ENCODE assay signal across 30 mouse cellular contexts in genomic region chr5:151034715-151035512, GRCm38 (mm10).
A peak's percentile ranks its signal among the peaks of the same experiment; 100 is the strongest.
DNase-seq lines count a peak whose midpoint lies in the region; ATAC-seq and TF ChIP-seq lines count a peak whose summit lies in the region.
"Had no signal": no experiment of that assay in that cellular context is flagged by ENCODE, and none has a peak within 500 bp of the region (broad histone marks: within the 10 kb centered on the region; RNA-seq: fewer than 3 reads in every experiment).

No protein-coding gene starts in this region.

- 77% methylated on average over 9 of the region's 9 CpGs for WGBS in forebrain, embryonic 11.5 days
- 77% methylated on average over 9 of the region's 9 CpGs for WGBS in forebrain, embryonic 10.5 days
- 80% methylated on average over 9 of the region's 9 CpGs for WGBS in limb, embryonic 10.5 days

- no peak overlapping the region for H3K9ac ChIP-seq in forebrain, embryonic 11.5 days (ENCODE audit: low read length)
- H3K9ac ChIP-seq: embryonic facial prominence, embryonic 15.5 days; heart, embryonic 13.5 days; limb, embryonic 15.5 days; liver, embryonic 13.5 days; stomach, embryonic 15.5 days had no signal

- ATAC-seq in forebrain, embryonic 11.5 days (replicated peaks; ENCODE audit: low FRiP score), result no peak
- ATAC-seq: activated CD4-positive, CD25-positive, alpha-beta regulatory T cell, adult 4 months; forebrain, embryonic 14.5 days; intestine, embryonic 16.5 days had no signal

- no peak overlapping the region for H3K4me2 ChIP-seq in forebrain, embryonic 11.5 days (ENCODE audit: low read depth, low read length, severe bottlenecking)
- H3K4me2 ChIP-seq: embryonic facial prominence, embryonic 15.5 days; heart, embryonic 13.5 days; limb, embryonic 15.5 days; liver, embryonic 13.5 days; stomach, embryonic 15.5 days had no signal

- H3K27ac ChIP-seq in forebrain, embryonic 11.5 days (ENCODE audit: low read depth, low read length), result no peak overlapping the region
- no peak overlapping the region for H3K27ac ChIP-seq in forebrain, embryonic 10.5 days
- H3K27ac ChIP-seq in left cerebral cortex, adult 2 months, result no peak overlapping the region
- H3K27ac ChIP-seq in limb, embryonic 10.5 days, result peak overlapping the region; percentile 64
- H3K27ac ChIP-seq: embryonic facial prominence, embryonic 10.5 days; embryonic facial prominence, embryonic 15.5 days; heart, embryonic 13.5 days; kidney, postnatal 0 days; limb, embryonic 15.5 days; liver, embryonic 13.5 days; macrophage; stomach, embryonic 15.5 days had no signal

- intact Hi-C loops in left cerebral cortex, postnatal 4 days (cut with DNase I), result no loop called here
- intact Hi-C loops in left cerebral cortex, adult 2 months (cut with DNase I), result no loop called here

- H3K27me3 ChIP-seq in forebrain, embryonic 11.5 days (ENCODE audit: control insufficient read depth, insufficient read depth, low read length), result no peaks in the 10 kb centered on the region
- H3K27me3 ChIP-seq in forebrain, embryonic 10.5 days (ENCODE audit: poor library complexity, severe bottlenecking), result no peaks in the 10 kb centered on the region
- H3K27me3 ChIP-seq in limb, embryonic 10.5 days (ENCODE audit: low read depth, poor library complexity, severe bottlenecking), result no peaks in the 10 kb centered on the region
- H3K27me3 ChIP-seq: embryonic facial prominence, embryonic 15.5 days; heart, embryonic 13.5 days; limb, embryonic 15.5 days; liver, embryonic 13.5 days; stomach, embryonic 15.5 days had no signal

- no peaks in the 10 kb centered on the region for H3K9me3 ChIP-seq in forebrain, embryonic 11.5 days (ENCODE audit: control insufficient read depth, low read length)
- H3K9me3 ChIP-seq in forebrain, embryonic 10.5 days, result no peaks in the 10 kb centered on the region; the same call in 1 of the 2 replicates
- no peaks in the 10 kb centered on the region for H3K9me3 ChIP-seq in limb, embryonic 10.5 days (replicated peaks)
- H3K9me3 ChIP-seq: embryonic facial prominence, embryonic 10.5 days; embryonic facial prominence, embryonic 15.5 days; limb, embryonic 15.5 days; stomach, embryonic 15.5 days had no signal

- DNase-seq in forebrain, embryonic 11.5 days (ENCODE audit: low spot score), result peak; percentile 31
- no peak for DNase-seq in forebrain, embryonic 10.5 days (ENCODE audit: extremely low spot score, low spot score)
- peak; percentile 47 for DNase-seq in left cerebral cortex, postnatal 4 days
- no peak for DNase-seq in left cerebral cortex, adult 2 months (ENCODE audit: extremely low spot score in 1 of 2, low spot score in 2 of 2)
- no peak for DNase-seq in limb, embryonic 10.5 days (ENCODE audit: low spot score)
- no peak for DNase-seq in urinary bladder, postnatal 25 days (ENCODE audit: low spot score)
- DNase-seq in urinary bladder, postnatal 36 days (ENCODE audit: low spot score in 2 of 2), result no peak
- DNase-seq: adrenal gland, adult 2 months; adrenal gland, postnatal 36 days; B cell, adult 2 months; cerebellum, adult 2 months; gastrocnemius, postnatal 14 days; kidney, adult 8-10 months; layer of hippocampus, adult 9-11 months; liver, embryonic 13.5 days; lung, adult 2 months; lung, postnatal 10 days; midbrain, embryonic 14.5 days; right cerebral cortex, postnatal 25 days; thymus, postnatal 14 days had no signal

- no peak for TF ChIP-seq CTCF in left cerebral cortex, adult 2 months (IDR thresholded peaks at IDR 0.05)

- no peaks in the 10 kb centered on the region for H3K36me3 ChIP-seq in forebrain, embryonic 11.5 days (ENCODE audit: control insufficient read depth, insufficient read depth, low read length)
- peaks cover 3% of the 10 kb centered on the region; the same call in 1 of the 2 replicates for H3K36me3 ChIP-seq in forebrain, embryonic 10.5 days (replicated peaks)
- H3K36me3 ChIP-seq in limb, embryonic 10.5 days, result no peaks in the 10 kb centered on the region
- H3K36me3 ChIP-seq: liver, embryonic 13.5 days had no signal

- H3K4me3 ChIP-seq in forebrain, embryonic 11.5 days (ENCODE audit: low read depth, low read length), result no peak overlapping the region
- H3K4me3 ChIP-seq in forebrain, embryonic 10.5 days, result no peak overlapping the region
- no peak overlapping the region for H3K4me3 ChIP-seq in left cerebral cortex, adult 2 months
- no peak overlapping the region for H3K4me3 ChIP-seq in limb, embryonic 10.5 days
- H3K4me3 ChIP-seq: embryonic facial prominence, embryonic 10.5 days; embryonic facial prominence, embryonic 15.5 days; heart, embryonic 13.5 days; limb, embryonic 15.5 days; liver, embryonic 13.5 days; stomach, embryonic 15.5 days had no signal

- H3K4me1 ChIP-seq in forebrain, embryonic 11.5 days (replicated peaks; ENCODE audit: control insufficient read depth, insufficient read depth, low read length), result no peaks in the 10 kb centered on the region
- 0 out of 2 replicates have a peak, but pooled peaks cover 7% of the 10 kb centered on the region for H3K4me1 ChIP-seq in forebrain, embryonic 10.5 days
- peaks cover 25% of the 10 kb centered on the region for H3K4me1 ChIP-seq in limb, embryonic 10.5 days
- H3K4me1 ChIP-seq: limb, embryonic 15.5 days; liver, embryonic 13.5 days; stomach, embryonic 15.5 days had no signal

Comparison
In these comparisons a context has a peak if more than half of its experiments do, and no peak if none do; other contexts are left out.
1. DNase-seq: peak in forebrain, embryonic 11.5 days (single experiment) and left cerebral cortex, postnatal 4 days (single experiment); none in forebrain, embryonic 10.5 days (single experiment), left cerebral cortex, adult 2 months (0 of 2), limb, embryonic 10.5 days (single experiment), urinary bladder, postnatal 25 days (single experiment) and urinary bladder, postnatal 36 days (0 of 2).